Mouse (Mus musculus) T-cell, adult 2 months (primary cell): ENCODE data around the gene Rtn3.
A peak's percentile ranks its signal among the peaks of the same experiment; 100 is the strongest.
"Not testable (repeated sequence)": the region's sequence is repeated elsewhere in the genome, so short reads cannot be mapped to it uniquely, and the experiment has no call there.

Experiments used
- DNase-seq: peaks from one replicate; pipeline ENCODE4 v3.0.0; 2022; ENCODE audit warnings: low spot score

Rtn3 gene

GRCm38 (mm10) chr19:7482599-7483511 is at the start of gene Rtn3:
Gene Rtn3, minus strand, starts transcription at chr19:7483281.
- peak; percentile 93 for DNase-seq

- DNase-seq, result no peak
These were observed 48.8 kb upstream of the Rtn3 start for GRCm38 (mm10) chr19:7531906-7532305.

- DNase-seq, result peak; percentile 60
These were observed 45.8 kb upstream of the Rtn3 start for GRCm38 (mm10) chr19:7528639-7529428.

GRCm38 (mm10) chr19:7524879-7525278 is 41.8 kb upstream of the Rtn3 start:
- no peak for DNase-seq

- DNase-seq, result no peak
These were observed 40.7 kb upstream of the Rtn3 start for GRCm38 (mm10) chr19:7523781-7524180.

GRCm38 (mm10) chr19:7523292-7523691 is 40.2 kb upstream of the Rtn3 start:
- peak; percentile 21 for DNase-seq

GRCm38 (mm10) chr19:7522856-7523255 is 39.8 kb upstream of the Rtn3 start:
- no peak for DNase-seq

DNA sequence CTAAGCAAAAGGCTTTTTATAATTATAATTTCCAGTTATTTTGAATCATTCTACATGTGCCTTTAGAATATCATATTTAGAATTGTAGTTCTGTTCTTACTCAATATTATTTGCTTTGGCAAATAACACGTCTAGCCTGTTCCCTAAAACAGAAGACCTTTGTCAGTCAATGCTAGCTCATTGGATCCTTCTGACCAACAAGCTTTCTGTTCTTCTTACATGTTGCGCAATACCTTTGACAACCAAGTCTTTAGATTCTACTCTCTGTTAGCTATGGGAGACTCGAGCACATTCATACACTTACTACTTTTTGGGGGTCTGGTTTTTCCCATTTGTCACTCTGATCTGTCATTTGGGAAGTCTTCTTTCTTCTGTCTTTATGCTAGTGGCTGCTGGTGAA is 38.5 kb upstream of the Rtn3 start:
- DNase-seq, result no peak

GRCm38 (mm10) chr19:7516437-7516836 is 33.4 kb upstream of the Rtn3 start:
- DNase-seq, result no peak

DNA sequence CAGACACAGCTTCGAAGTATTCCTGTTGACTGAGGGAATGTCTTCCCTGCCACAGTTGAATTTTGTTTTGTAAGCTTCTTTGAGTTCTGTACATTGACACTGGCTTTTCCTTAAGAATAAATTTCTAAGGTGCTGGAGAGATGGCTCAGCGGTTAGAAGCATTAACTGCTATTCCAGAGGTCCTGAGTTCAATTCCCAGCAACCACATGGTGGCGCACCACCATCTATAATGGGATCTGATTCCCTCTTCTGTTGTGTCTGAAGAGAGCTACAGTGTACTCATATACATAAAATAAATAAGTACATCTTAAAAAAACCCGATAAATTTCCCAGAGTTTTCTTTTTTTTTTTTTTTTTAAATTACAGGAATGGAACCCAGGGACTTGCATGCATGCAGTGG is 24.9 kb upstream of the Rtn3 start:
- no peak for DNase-seq

DNA sequence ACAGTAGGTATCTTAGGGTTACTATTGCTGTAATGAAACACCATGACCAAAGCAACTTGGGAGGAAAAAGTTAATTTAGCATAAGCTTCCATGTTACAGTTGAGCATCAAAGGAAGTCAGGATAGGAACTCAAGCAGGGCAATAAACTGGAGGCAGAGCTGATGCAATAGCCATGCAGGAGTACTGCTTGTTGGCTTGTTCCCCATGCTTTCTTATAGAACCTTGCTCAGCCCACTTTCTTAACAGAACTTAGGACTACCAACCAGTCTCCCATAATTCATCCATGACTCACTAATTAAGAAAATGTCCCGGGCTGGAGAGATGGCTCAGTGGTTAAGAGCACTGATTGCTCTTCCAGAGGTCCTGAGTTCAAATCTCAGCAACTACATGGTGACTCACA is 23.2 kb upstream of the Rtn3 start:
- DNase-seq, result no peak

- no peak for DNase-seq
These were observed 19.4 kb upstream of the Rtn3 start for GRCm38 (mm10) chr19:7502432-7502831.

- no peak for DNase-seq
These were observed 17.6 kb upstream of the Rtn3 start for GRCm38 (mm10) chr19:7500701-7501100.

DNA sequence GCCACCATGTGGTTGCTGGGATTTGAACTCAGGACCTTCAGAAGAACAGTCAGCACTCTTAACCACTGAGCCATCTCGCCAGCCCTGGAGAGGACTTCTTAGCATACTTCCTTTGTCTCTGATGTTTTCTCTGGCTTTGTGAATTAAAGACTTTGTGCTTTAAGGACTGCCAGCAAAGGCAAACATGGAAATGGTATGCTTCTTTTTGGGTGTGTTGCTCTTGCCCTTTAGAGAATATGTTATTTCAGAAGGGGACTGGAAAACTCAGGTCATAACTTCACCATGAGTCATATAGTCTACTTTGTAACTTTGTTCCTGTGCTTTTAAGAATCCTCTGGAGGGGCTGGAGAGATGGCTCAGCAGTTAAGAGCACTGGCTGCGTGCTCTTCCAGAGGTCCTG is 15.7 kb upstream of the Rtn3 start:
- DNase-seq, result no peak

DNA sequence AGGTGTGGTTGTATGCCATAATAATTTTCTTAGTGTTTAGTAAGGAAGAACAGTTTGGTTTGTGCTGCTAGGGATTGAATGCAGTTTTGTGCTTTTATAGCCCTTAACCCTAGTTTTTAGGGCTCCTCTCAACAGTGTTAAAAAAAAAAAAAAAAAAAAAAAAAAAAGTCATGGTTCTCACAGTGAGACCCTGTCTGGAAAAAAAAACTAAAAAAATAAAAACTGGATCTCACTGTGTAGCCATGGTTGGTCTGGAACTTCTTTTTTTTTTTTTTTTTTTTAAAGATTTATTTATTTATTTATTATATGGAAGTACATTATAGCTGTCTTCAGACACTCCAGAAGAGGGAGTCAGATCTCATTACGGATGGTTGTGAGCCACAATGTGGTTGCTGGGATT is 13.0 kb upstream of the Rtn3 start:
- not testable (repeated sequence) for DNase-seq

GRCm38 (mm10) chr19:7495221-7496038 is 12.3 kb upstream of the Rtn3 start:
- peak; percentile 7 for DNase-seq

DNA sequence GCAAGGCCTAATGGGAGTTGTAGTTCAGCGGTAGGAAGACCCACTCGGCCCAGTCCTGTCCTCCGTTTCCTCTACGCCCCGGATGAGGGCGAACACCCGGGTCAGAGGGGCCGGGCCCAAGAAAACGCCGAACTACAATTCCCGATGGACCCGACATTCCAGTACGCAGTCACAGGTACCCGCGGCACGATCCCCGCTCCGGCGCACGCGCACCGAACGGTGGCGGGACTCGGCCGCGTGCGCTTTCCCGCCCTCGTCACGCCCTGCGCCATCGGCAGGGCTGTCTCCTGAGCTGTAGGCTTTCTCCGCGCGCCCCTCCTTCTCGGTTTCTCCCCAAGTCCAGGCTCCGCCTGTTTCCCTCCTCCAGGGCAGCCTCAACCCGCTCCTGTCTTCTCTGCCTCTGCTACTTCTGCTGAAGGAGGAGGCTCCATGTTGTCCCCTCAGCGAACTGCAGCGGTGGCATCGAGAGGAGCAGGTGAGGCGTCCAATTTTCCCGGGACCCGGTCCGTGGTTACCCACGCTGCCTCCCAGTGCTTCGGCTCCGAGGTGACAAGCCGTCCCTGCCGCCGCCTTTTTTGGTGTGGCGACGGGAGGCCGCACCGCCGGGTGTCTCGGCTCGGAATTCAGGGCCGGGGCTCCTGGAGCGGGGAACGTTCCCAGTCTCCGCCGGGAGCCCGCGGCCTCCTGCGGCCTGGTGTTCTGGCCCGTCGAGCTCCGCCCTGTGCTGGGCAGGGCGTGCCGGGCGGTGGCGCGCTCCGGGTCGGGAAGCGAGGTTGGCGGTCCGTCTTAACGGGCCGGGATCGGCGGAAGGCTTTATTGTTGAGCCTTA is 11.3 kb upstream of the Rtn3 start:
- peak; percentile 90 for DNase-seq

GRCm38 (mm10) chr19:7493352-7494186 is 10.5 kb upstream of the Rtn3 start, which contains the start of gene Atl3:
Gene Atl3, plus strand, starts transcription at chr19:7494040.
- no peak for DNase-seq

DNA sequence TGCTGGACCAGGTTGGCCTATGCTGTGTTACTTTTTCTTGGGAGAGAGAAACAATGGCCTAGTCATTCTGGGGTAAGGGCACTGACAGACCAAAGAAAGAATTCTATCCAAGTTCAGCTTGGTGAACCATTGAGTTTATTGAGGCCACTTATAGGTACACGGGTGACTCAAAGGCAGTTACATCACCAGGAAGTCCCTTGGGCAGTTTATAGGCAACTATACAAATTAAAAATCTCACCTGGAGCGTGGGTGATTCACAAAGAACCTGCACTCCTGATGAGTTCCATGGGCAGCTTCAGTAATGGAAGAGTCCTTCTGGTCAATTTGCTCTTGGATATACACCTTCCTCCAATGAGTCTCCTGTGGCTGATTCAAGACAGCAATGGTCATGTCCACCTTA is 9.6 kb upstream of the Rtn3 start:
- DNase-seq, result no peak

DNA sequence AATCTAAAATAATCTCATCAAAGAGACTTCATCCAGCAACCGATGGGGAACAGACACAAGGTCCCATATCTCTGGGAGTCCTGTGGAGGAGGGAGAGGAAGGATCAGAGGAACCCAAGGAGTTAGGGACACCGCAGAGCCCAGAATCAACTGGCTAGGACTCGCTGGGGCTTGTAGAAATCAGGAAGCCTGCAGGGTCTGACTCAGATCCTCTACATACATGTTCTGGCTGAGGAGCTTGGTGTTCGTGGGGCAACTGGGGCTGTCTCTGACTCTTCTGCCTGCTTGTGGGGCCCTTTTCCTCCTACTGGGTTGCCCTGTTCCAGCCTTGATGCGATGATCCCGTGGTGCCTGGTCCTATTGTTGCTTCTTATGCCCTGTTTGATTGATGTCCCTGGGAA is 8.9 kb upstream of the Rtn3 start:
- no peak for DNase-seq
